Mouse (Mus musculus): Measurements from ENCODE around the gene Bmper. TPM values are rescaled to one million over a fixed set of nuclear protein-coding genes. Genes with fewer than 3 reads are reported as not detected.

Bmper gene
- total and polyA plus RNA-seq, 3 experiments: 1.3 to 1.9 (median 1.4) TPM

DNA sequence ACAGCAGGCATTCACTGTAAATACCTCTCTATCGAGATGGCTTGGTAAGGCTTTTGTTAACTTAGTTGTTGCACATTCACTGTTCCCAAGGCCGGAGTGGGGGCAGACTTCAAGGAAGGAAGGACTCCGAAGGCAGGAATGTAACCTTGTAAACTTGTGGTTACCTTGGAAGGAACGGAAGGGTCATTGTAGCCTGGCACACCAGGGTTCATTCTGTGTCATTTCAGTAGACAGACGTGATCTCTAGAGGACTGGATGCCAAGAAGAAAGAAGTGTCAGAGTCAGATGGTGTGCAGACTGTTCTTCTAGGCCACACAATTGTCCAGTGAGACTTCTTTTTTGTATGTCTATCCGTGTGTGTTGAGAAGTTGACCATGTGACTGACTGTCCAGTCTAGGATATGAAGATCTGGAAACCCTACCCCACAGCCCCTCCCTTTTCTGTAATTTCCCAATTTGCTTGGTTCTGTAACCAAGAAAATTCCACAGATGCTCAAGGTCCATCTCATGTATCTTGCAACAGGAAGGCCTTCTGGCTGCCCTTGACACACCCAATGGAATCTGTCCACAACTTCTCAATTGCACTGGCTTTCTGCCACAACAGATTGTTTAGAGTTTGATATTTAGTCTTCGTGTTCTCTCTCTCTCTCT is 242.2 kb downstream of the Bmper start:
- Histone ChIP-seq H3K9ac (ENCODE audit: insufficient read depth, low read depth) (no peak overlapping the region), H3K4me2 (ENCODE audit: insufficient read depth, low read depth, poor library complexity, severe bottlenecking) (no peak overlapping the region), H3K27ac (ENCODE audit: insufficient read depth, low read depth) (no peak overlapping the region), H3K9me3 (replicated peaks; ENCODE audit: low read length) (no peaks in the 10 kb centered on the region), H3K79me2 (replicated peaks; ENCODE audit: control insufficient read depth, extremely low read depth, insufficient read depth, poor library complexity, severe bottlenecking) (no peaks in the 10 kb centered on the region), H3K36me3 (replicated peaks in 1 of 2; ENCODE audit: control insufficient read depth in 1 of 2, insufficient read depth in 1 of 2, low read length in 1 of 2) (no peaks in the 10 kb centered on the region), H3K4me1 (ENCODE audit: control insufficient read depth in 1 of 2, insufficient read depth in 2 of 2) (peaks cover 0 to 8% of the 10 kb centered on the region in 2 experiments; a peak in 2 of 4 replicates), H3K27me3 (replicated peaks) (no peaks in the 10 kb centered on the region), H3K4me3 (replicated peaks in 1 of 3; ENCODE audit: low read depth in 2 of 3, low read length in 2 of 3, poor library complexity in 1 of 3) (no peak overlapping the region)
- TF ChIP-seq TBP (conservative IDR thresholded peaks at IDR 0.05; ENCODE audit: low read depth, low read length) (no peak), USF1 (IDR thresholded peaks at IDR 0.05; ENCODE audit: low read depth, low read length) (no peak), HCFC1 (IDR thresholded peaks at IDR 0.05; ENCODE audit: low read depth, low read length) (no peak), ELF1 (IDR thresholded peaks at IDR 0.05; ENCODE audit: low read depth, low read length) (no peak), ETS1 (conservative IDR thresholded peaks at IDR 0.05; ENCODE audit: low read depth, low read length) (no peak), MAFK (IDR thresholded peaks at IDR 0.05; ENCODE audit: insufficient replicate concordance, low read length) (no peak), JUN (IDR thresholded peaks at IDR 0.05; ENCODE audit: insufficient read depth, low read depth, low read length) (no peak)
- dilution Hi-C loops (cut with MboI; ENCODE audit: extremely low pct_ligation_motif_present, extremely low pct_unique_long_range_greater_than_20kb, low sequenced_read_pairs) (no loop called here), in situ Hi-C loops (cut with MboI; ENCODE audit: low pct_ligation_motif_present, low pct_unique_long_range_greater_than_20kb, low sequenced_read_pairs) (no loop called here)
- no peak for DNase-seq (ENCODE audit: extremely low read depth)

DNA sequence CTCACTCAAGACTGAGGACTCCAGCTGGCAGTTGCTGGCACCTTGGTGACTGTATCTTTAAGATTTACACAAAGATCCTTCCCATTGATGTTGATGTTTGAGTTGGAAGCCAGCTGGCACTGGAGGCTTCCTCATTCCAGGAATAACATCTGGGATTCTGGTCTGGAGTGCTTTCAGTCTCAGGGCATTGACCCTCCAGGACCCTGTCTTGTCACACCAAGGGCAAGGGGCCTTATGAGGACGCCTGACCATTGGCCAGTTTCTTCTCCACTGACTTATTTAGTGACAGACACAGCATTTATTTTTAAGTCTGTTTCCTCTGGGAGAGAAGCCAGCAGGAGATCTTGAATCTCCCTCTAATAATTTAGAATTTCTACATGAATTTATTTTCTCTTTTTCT is 247.0 kb downstream of the Bmper start:
- TF ChIP-seq BHLHE40 (IDR thresholded peaks at IDR 0.05; ENCODE audit: low read depth, low read length) (no peak), NRF1 (IDR thresholded peaks at IDR 0.05; ENCODE audit: low read depth, low read length) (no peak), ELF1 (IDR thresholded peaks at IDR 0.05; ENCODE audit: low read depth, low read length) (no peak)
- Histone ChIP-seq H3K4me2 (ENCODE audit: insufficient read depth, low read depth, poor library complexity, severe bottlenecking) (no peak overlapping the region), H3K4me1 (ENCODE audit: control insufficient read depth in 1 of 2, insufficient read depth in 2 of 2) (no peaks in the 10 kb centered on the region), H3K27me3 (replicated peaks) (no peaks in the 10 kb centered on the region), H3K27ac (ENCODE audit: insufficient read depth, low read depth) (no peak overlapping the region), H3K36me3 (replicated peaks in 1 of 2; ENCODE audit: control insufficient read depth in 1 of 2, insufficient read depth in 1 of 2, low read length in 1 of 2) (no peaks in the 10 kb centered on the region), H3K9me3 (replicated peaks; ENCODE audit: low read length) (no peaks in the 10 kb centered on the region), H3K9ac (ENCODE audit: insufficient read depth, low read depth) (no peak overlapping the region), H3K79me2 (replicated peaks; ENCODE audit: control insufficient read depth, extremely low read depth, insufficient read depth, poor library complexity, severe bottlenecking) (no peaks in the 10 kb centered on the region), H3K4me3 (replicated peaks in 1 of 3; ENCODE audit: low read depth in 2 of 3, low read length in 2 of 3, poor library complexity in 1 of 3) (no peak overlapping the region)
- in situ Hi-C loops (cut with MboI; ENCODE audit: low pct_ligation_motif_present, low pct_unique_long_range_greater_than_20kb, low sequenced_read_pairs): no loop called here
- no peak for DNase-seq (ENCODE audit: extremely low read depth)
- dilution Hi-C loops (cut with MboI; ENCODE audit: extremely low pct_ligation_motif_present, extremely low pct_unique_long_range_greater_than_20kb, low sequenced_read_pairs): no loop called here

GRCm38 (mm10) chr9:23485851-23486250 is 263.0 kb downstream of the Bmper start:
- no peak overlapping the region for H3K27ac ChIP-seq (ENCODE audit: insufficient read depth, low read depth)
- TF ChIP-seq CHD1 (IDR thresholded peaks at IDR 0.05; ENCODE audit: low read depth, low read length): no peak
- TF ChIP-seq USF1 (IDR thresholded peaks at IDR 0.05; ENCODE audit: low read depth, low read length): no peak
- TF ChIP-seq NRF1 (IDR thresholded peaks at IDR 0.05; ENCODE audit: low read depth, low read length): no peak
- no peak for TF ChIP-seq ELF1 (IDR thresholded peaks at IDR 0.05; ENCODE audit: low read depth, low read length)
- no peak for TF ChIP-seq ETS1 (conservative IDR thresholded peaks at IDR 0.05; ENCODE audit: low read depth, low read length)
- no peak for TF ChIP-seq GABPA (IDR thresholded peaks at IDR 0.05; ENCODE audit: insufficient replicate concordance, low read depth, low read length)
- no peak for TF ChIP-seq JUN (IDR thresholded peaks at IDR 0.05; ENCODE audit: insufficient read depth, low read depth, low read length)
- no peak for TF ChIP-seq CHD2 (IDR thresholded peaks at IDR 0.05; ENCODE audit: low read length)
- H3K36me3 ChIP-seq (replicated peaks in 1 of 2; ENCODE audit: control insufficient read depth in 1 of 2, insufficient read depth in 1 of 2, low read length in 1 of 2): no peaks in the 10 kb centered on the region
- dilution Hi-C loops (cut with MboI; ENCODE audit: extremely low pct_ligation_motif_present, extremely low pct_unique_long_range_greater_than_20kb, low sequenced_read_pairs): no loop called here
- H3K9ac ChIP-seq (ENCODE audit: insufficient read depth, low read depth): no peak overlapping the region
- in situ Hi-C loops (cut with MboI; ENCODE audit: low pct_ligation_motif_present, low pct_unique_long_range_greater_than_20kb, low sequenced_read_pairs): no loop called here
- no peak overlapping the region for H3K4me2 ChIP-seq (ENCODE audit: insufficient read depth, low read depth, poor library complexity, severe bottlenecking)
- H3K79me2 ChIP-seq (replicated peaks; ENCODE audit: control insufficient read depth, extremely low read depth, insufficient read depth, poor library complexity, severe bottlenecking): no peaks in the 10 kb centered on the region
- no peaks in the 10 kb centered on the region for H3K9me3 ChIP-seq (replicated peaks; ENCODE audit: low read length)
- no peak for DNase-seq (ENCODE audit: extremely low read depth)
- no peaks in the 10 kb centered on the region for H3K27me3 ChIP-seq (replicated peaks)
- H3K4me1 ChIP-seq (ENCODE audit: control insufficient read depth in 1 of 2, insufficient read depth in 2 of 2): peaks cover 0 to 4% of the 10 kb centered on the region in 2 experiments; a peak in 2 of 4 replicates
- H3K4me3 ChIP-seq (replicated peaks in 1 of 3; ENCODE audit: low read depth in 2 of 3, low read length in 2 of 3, poor library complexity in 1 of 3): no peak overlapping the region
